Mouse (Mus musculus): ENCODE data around the gene Man1a2.

DNA sequence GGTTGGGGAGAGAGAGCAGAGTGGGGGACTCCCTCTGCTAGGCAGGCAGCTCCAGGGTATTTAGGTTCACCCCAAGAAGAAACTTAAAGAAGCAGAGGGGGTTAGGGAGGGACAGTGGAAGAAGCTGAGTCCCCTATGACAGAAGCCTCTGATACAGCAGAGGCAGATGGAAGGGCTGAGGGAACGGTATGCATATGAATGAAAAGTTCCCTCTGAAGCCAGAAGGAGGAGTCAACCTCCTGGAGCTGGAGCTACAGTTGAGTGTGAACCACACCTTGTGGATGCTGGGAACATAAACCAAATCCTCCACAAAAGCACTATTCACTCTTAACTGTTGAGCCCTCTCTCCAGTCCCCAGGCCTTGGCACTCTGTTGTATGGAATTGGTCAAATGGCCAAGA, 163.7 kb downstream of the Man1a2 start:
- no peak for TF ChIP-seq POLR2A (IDR thresholded peaks at IDR 0.05; ENCODE audit: borderline replicate concordance, extremely low read depth, insufficient read depth, insufficient read length, poor library complexity, severe bottlenecking)
- no peak for TF ChIP-seq CTCF (IDR thresholded peaks at IDR 0.05; ENCODE audit: borderline replicate concordance, extremely low read depth, insufficient read depth, insufficient read length)
